Mouse (Mus musculus): ENCODE data around the gene Iqcf6. TPM values are rescaled to one million over a fixed set of nuclear protein-coding genes. Genes with fewer than 3 reads are reported as not detected.
A peak's percentile ranks its signal among the peaks of the same experiment; 100 is the strongest.
"Not testable (repeated sequence)": the region's sequence is repeated elsewhere in the genome, so short reads cannot be mapped to it uniquely, and the experiment has no call there.

Iqcf6 gene
- polyA plus RNA-seq, 1 experiment, result not detected

- H3K4me1 ChIP-seq (ENCODE audit: control insufficient read depth, insufficient read depth, low read length), result no peaks in the 10 kb centered on the region
- H3K4me3 ChIP-seq (ENCODE audit: insufficient read depth, low read length), result no peak overlapping the region
- no peak for TF ChIP-seq POLR2A (IDR thresholded peaks at IDR 0.05; ENCODE audit: borderline replicate concordance, low read depth, low read length)
- TF ChIP-seq CTCF (IDR thresholded peaks at IDR 0.05; ENCODE audit: low read depth, low read length), result no peak
These were observed 10.1 kb upstream of the Iqcf6 start for GRCm38 (mm10) chr9:106616306-106616705.

GRCm38 (mm10) chr9:106617496-106617895, 8.9 kb upstream of the Iqcf6 start:
- Histone ChIP-seq H3K4me3 (ENCODE audit: insufficient read depth, low read length) (no peak overlapping the region), H3K4me1 (ENCODE audit: control insufficient read depth, insufficient read depth, low read length) (no peaks in the 10 kb centered on the region), H3K27ac (ENCODE audit: insufficient read depth, low read depth, low read length) (no peak overlapping the region)
- TF ChIP-seq POLR2A (IDR thresholded peaks at IDR 0.05; ENCODE audit: borderline replicate concordance, low read depth, low read length), result no peak
- TF ChIP-seq CTCF (IDR thresholded peaks at IDR 0.05; ENCODE audit: low read depth, low read length), result no peak

More at GRCm38 (mm10) chr9:106616306-106616705, 10.1 kb upstream of the Iqcf6 start:
- H3K27ac ChIP-seq (ENCODE audit: insufficient read depth, low read depth, low read length), result no peak overlapping the region

DNA sequence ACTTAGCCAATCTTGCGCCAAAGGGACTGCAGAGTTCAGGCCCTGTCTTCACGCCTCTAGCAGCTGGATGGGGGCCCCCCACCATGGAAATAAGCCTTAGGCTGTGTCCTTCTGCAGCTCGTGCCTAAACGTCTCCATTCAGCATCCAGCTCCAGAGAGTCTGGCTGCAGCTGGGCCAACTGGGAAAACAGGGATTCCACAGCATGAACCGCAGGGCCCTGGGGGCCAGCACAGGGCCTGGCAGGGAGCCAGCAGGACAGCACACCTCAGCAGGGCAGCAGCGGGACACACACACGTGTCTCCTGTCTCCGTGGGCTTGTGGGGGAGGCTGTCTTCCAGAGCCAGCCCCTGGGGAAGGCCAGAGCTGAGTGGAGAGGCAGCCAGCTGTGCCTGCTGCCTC, 1.4 kb downstream of the Iqcf6 start:
- not testable (repeated sequence) for H3K27ac ChIP-seq (ENCODE audit: insufficient read depth, low read depth, low read length); H3K4me1 ChIP-seq (ENCODE audit: control insufficient read depth, insufficient read depth, low read length); H3K4me3 ChIP-seq (ENCODE audit: insufficient read depth, low read length)

- no peak for TF ChIP-seq POLR2A (IDR thresholded peaks at IDR 0.05; ENCODE audit: borderline replicate concordance, low read depth, low read length)
- TF ChIP-seq CTCF (IDR thresholded peaks at IDR 0.05; ENCODE audit: low read depth, low read length), result no peak
- H3K4me1 ChIP-seq (ENCODE audit: control insufficient read depth, insufficient read depth, low read length), result no peaks in the 10 kb centered on the region
- H3K27ac ChIP-seq (ENCODE audit: insufficient read depth, low read depth, low read length), result no peak overlapping the region
- H3K4me3 ChIP-seq (ENCODE audit: insufficient read depth, low read length), result no peak overlapping the region
These were observed 5.8 kb downstream of the Iqcf6 start for GRCm38 (mm10) chr9:106632185-106632584.

- Histone ChIP-seq H3K27ac (ENCODE audit: insufficient read depth, low read depth, low read length) (no peak overlapping the region), H3K4me3 (ENCODE audit: insufficient read depth, low read length) (no peak overlapping the region), H3K4me1 (ENCODE audit: control insufficient read depth, insufficient read depth, low read length) (no peaks in the 10 kb centered on the region)
- no peak for TF ChIP-seq POLR2A (IDR thresholded peaks at IDR 0.05; ENCODE audit: borderline replicate concordance, low read depth, low read length)
- no peak for TF ChIP-seq CTCF (IDR thresholded peaks at IDR 0.05; ENCODE audit: low read depth, low read length)
These were observed 11.8 kb downstream of the Iqcf6 start for GRCm38 (mm10) chr9:106638154-106638553.

DNA sequence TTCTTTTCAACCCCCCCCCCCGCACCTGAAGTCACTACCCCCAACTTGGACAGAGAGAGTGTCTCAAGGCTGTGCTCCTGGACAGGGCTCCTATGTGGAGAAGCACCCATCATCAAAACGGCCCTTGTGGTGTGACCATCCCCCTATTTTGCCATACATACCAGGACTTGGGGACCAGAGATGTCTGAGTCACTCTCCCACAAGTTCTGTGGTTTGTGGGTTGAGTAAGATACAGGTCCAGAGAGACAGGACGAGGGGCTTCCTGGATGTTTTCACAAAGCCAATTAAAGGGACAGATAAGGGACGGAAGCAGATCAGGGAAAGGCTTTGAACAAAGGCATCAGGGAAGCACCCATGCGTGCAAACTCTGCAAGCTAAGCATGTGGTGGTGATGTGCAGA, 15.0 kb downstream of the Iqcf6 start:
- Histone ChIP-seq H3K27ac (ENCODE audit: insufficient read depth, low read depth, low read length) (no peak overlapping the region), H3K4me1 (ENCODE audit: control insufficient read depth, insufficient read depth, low read length) (no peaks in the 10 kb centered on the region)
- TF ChIP-seq CTCF (IDR thresholded peaks at IDR 0.05; ENCODE audit: low read depth, low read length) (no peak), POLR2A (IDR thresholded peaks at IDR 0.05; ENCODE audit: borderline replicate concordance, low read depth, low read length) (no peak)

GRCm38 (mm10) chr9:106643128-106643527, 16.7 kb downstream of the Iqcf6 start:
- H3K4me3 ChIP-seq (ENCODE audit: insufficient read depth, low read length), result no peak overlapping the region
- H3K4me1 ChIP-seq (ENCODE audit: control insufficient read depth, insufficient read depth, low read length), result no peaks in the 10 kb centered on the region
- TF ChIP-seq POLR2A (IDR thresholded peaks at IDR 0.05; ENCODE audit: borderline replicate concordance, low read depth, low read length), result no peak
- TF ChIP-seq CTCF (IDR thresholded peaks at IDR 0.05; ENCODE audit: low read depth, low read length), result peak; percentile 99
- no peak overlapping the region for H3K27ac ChIP-seq (ENCODE audit: insufficient read depth, low read depth, low read length)

More for the DNA sequence above, 15.0 kb downstream of the Iqcf6 start:
- no peak overlapping the region for H3K4me3 ChIP-seq (ENCODE audit: insufficient read depth, low read length)

DNA sequence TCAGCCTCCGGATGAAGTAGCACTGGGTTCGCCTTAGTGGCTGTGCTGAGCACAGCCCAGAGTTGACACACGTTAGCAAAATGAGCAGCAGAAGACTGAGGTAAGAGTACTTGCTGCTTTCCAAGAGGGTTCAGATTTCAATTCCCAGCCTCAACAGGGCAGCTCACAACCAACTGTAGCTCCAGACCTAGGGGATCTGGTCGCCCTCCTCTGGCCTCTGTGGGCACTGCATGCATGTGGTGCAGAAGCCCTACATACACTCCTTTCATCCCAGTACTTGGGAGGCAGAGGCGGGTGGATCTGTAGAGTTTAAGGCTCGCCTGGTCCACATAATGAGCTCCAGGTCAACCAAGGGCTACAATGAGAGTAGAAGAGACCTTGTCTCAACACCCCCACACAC, 17.4 kb downstream of the Iqcf6 start:
- no peak for TF ChIP-seq POLR2A (IDR thresholded peaks at IDR 0.05; ENCODE audit: borderline replicate concordance, low read depth, low read length)
- peak; percentile 21; the same call in 1 of the 2 replicates for TF ChIP-seq CTCF (IDR thresholded peaks at IDR 0.05; ENCODE audit: low read depth, low read length)
- Histone ChIP-seq H3K4me1 (ENCODE audit: control insufficient read depth, insufficient read depth, low read length) (no peaks in the 10 kb centered on the region), H3K27ac (ENCODE audit: insufficient read depth, low read depth, low read length) (no peak overlapping the region), H3K4me3 (ENCODE audit: insufficient read depth, low read length) (no peak overlapping the region)

DNA sequence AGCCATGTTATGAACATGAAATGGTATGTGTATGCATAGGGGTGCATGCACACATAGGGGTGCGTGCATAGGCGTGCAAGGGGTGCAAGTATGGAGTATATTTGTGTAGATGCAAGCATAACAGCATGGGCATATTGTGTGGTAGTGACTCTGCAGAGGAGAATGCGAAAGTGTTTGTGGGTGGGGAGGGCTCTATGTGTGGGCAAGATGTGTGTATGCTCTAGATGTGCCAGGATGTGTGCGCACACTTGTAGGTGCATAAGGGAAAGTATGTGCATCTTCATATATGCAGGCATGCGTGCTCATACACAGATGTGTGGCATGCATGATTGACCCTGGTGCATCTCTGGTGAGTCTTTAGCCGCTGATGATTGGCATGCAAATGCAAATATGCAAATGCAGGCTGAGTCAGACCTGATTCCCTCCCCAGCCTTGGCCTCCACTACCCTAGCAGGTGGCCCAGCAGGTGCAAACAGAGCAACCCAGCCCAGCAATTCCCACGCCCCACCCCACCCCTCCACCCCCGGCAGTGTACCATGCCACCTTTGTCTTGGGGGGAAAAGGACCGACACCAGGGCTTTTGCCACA, 19.4 kb downstream of the Iqcf6 start:
- no peak overlapping the region for H3K4me3 ChIP-seq (ENCODE audit: insufficient read depth, low read length)
- TF ChIP-seq POLR2A (IDR thresholded peaks at IDR 0.05; ENCODE audit: borderline replicate concordance, low read depth, low read length), result no peak
- no peak overlapping the region for H3K27ac ChIP-seq (ENCODE audit: insufficient read depth, low read depth, low read length)
- no peaks in the 10 kb centered on the region for H3K4me1 ChIP-seq (ENCODE audit: control insufficient read depth, insufficient read depth, low read length)

- TF ChIP-seq POLR2A (IDR thresholded peaks at IDR 0.05; ENCODE audit: borderline replicate concordance, low read depth, low read length), result no peak
- no peak for TF ChIP-seq CTCF (IDR thresholded peaks at IDR 0.05; ENCODE audit: low read depth, low read length)
- H3K27ac ChIP-seq (ENCODE audit: insufficient read depth, low read depth, low read length), result no peak overlapping the region
- H3K4me1 ChIP-seq (ENCODE audit: control insufficient read depth, insufficient read depth, low read length), result no peaks in the 10 kb centered on the region
- no peak overlapping the region for H3K4me3 ChIP-seq (ENCODE audit: insufficient read depth, low read length)
These were observed 20.8 kb downstream of the Iqcf6 start for GRCm38 (mm10) chr9:106647226-106647625.

DNA sequence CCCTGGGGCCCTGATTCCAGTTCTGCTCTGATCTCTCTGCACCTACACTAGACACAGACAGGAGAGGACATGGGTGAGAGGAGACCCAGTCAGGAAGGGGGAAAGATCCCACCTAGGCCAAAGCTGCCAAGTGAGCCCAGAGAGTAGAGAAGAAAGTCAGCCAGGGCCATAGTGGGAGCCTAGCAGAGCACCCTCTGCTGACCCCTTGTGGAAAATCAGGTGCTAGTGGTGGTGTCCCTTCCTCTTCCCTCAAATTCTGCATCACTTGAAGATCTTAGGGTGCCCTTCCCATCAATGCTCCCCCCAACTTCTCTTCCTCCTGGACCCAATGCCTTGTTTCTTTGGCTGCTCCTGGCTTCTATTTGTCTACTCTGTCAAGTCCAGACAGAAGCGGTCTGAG, 26.3 kb downstream of the Iqcf6 start:
- Histone ChIP-seq H3K4me1 (ENCODE audit: control insufficient read depth, insufficient read depth, low read length) (no peaks in the 10 kb centered on the region), H3K27ac (ENCODE audit: insufficient read depth, low read depth, low read length) (no peak overlapping the region), H3K4me3 (ENCODE audit: insufficient read depth, low read length) (no peak overlapping the region)
- no peak for TF ChIP-seq POLR2A (IDR thresholded peaks at IDR 0.05; ENCODE audit: borderline replicate concordance, low read depth, low read length)
